Mouse (Mus musculus) testis, adult 2 months (tissue): ENCODE measurements around the gene Epor.

Source experiments
- CTCF ChIP-seq: fragments of 200-500 bp; IDR thresholded peaks from 2 replicates; pipeline ENCODE4 v1.5.1; 2012; ENCODE audit warnings: low read depth, mild to moderate bottlenecking, inconsistent platforms, low read length, moderate library complexity; ENCODE audit not compliant: control insufficient read depth, insufficient read depth, insufficient replicate concordance
- POLR2A ChIP-seq: fragments of 200-500 bp; IDR thresholded peaks from 2 replicates; pipeline ENCODE4 v1.6.1; 2012; ENCODE audit warnings: low read depth, mild to moderate bottlenecking, inconsistent platforms, low read length, moderate library complexity; ENCODE audit not compliant: control insufficient read depth

GRCm38 (mm10) chr9:21926155-21926554 lies 37.2 kb downstream of the Epor start:
- no peak for TF ChIP-seq CTCF
- no peak for TF ChIP-seq POLR2A
